Mouse (Mus musculus) gastrocnemius, adult 8-10 months (tissue): ENCODE results near the gene Prkar1b. TPM values are rescaled to one million over a fixed set of nuclear protein-coding genes. Genes with fewer than 3 reads are reported as not detected.

Experiments used
- DNase-seq, 2 experiments: peaks; one replicate each; pipeline ENCODE4 v3.0.0; 2022; ENCODE audit warnings: low spot score in 2 of 2
- total RNA-seq, 4 experiments: library from RNA; stranded (reverse); gene quantifications; 2 replicates each; pipeline ENCODE4 v1.2.4; 2022

Prkar1b gene
- total RNA-seq, 4 experiments from 2014 or later, result 0.70 to 1.5 (median 0.75) TPM

DNA sequence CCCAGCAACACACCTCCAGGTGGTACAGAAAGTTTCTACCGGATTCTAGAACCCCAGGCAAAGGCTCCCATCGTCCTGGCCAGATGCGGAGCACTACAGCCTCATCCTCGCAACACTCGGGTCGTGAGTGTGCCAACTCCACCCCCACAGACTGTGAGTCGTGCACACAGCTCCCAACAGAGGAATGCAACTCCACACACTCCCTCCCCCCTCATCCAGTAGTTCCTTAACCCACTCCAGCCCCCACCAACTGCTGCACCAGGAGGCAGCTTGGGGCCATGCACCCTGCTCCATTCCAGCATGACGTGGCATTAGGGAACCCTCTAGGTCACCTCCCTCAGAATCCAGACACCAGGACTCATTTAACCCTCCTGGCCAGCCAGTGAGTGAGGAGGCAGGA is 170.0 kb downstream of the Prkar1b start:
- DNase-seq, result no peak

DNA sequence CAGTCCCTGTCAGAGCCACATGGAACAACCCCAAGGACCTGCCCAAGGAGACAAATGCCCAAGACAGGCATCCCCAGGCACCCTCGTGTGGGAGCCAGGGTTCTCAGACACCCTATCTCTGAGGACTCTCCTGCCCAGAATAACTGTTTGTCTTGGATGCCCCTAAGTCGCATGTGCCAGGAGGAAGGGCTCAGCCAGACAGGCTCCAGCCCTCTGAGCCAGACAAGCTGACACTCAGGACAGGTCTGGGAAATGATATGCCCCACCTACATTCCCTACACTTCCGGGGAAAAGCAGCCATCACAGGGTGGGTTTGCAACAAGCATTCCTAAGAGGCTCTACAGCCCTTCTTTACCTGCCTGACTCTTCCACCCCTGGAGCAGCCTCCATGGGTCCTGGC is 172.0 kb downstream of the Prkar1b start:
- DNase-seq, result peak in 1 of 2 experiments; percentile 59

DNA sequence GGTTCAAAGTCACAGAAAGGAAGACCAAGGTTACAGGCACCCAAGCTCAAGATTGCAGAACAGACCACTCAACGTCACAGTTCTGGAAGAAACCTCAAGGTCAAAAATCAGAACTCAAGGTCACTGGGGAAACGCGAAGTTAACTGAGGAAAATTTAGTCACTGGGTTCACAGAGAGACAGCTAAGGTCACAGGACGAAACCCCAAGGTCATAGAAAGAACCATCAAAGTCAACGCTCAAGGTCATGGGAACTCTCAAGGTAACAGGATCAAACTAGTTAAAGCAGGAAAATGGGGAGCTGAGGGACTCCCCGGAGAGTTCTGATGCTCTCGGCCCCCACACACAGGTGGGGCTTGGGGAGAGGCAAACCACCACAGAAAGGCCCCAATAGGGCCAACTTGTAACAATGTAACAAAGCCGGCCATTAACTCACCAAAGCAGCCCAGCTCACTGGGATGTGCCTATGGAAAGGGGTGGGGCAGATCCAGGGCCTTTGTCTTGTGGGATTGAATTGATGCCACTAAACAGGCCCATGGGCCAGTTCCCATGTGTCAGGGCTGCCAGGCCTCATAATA is 174.8 kb downstream of the Prkar1b start:
- DNase-seq, result no peak

DNA sequence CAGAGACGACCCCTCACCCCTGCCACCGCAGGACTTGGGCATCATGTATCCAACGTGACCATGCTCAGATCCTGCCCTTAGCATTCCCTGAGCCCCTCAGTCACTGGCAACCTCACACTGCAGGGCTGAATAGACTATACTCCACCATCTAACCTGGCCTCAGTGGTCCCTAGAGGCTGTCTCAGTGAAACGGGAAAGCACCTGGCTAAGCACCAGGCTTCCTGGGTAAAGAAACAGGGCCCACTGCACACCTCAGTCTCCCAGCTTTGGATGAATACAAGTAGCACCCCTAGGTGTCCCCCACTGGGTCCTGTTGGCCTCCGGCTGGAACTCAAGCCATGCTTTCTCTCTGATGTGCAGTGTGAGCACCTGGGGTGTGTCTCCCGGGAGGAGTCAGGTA is 176.3 kb downstream of the Prkar1b start:
- no peak for DNase-seq

DNA sequence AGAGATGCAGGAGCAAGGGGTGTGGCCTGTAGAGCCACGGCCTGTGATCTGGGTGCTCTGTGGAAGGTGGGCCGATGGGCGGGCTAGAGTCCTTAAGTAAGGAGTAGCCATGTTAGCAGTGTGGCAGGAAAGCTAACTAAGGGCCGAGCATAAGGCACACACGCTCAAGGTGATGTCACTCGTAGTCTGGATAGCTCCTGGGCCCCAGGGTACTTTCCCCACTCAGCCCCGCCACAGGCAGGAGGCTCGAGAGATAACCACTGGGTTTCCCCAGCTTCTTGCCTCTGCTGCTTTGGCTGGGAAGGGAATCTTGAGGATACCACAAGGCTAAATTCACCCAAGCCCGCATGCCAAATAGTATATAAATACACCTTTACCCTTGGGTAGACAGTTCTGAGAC is 178.4 kb downstream of the Prkar1b start:
- DNase-seq, result no peak

DNA sequence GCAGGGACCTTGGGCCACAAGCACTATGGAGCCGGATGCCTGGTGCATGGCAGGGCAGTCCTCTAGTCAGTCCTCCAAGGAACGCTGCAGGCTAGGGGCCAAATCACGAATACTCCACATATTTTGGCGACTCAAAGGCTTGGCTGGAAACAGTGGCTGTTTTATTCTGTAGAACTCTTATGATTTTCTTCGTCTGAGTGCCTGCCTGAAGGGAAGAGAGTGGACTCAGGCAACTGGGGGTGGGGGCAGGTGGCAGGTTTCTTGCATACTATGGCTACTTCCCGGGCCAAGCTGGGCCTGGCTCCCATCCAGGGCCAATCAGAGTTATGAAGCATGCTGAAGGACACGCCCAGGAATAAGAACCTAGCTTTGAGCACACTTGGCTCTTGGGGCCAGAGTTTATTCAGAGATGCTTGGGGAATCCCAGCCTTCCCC is 179.7 kb downstream of the Prkar1b start:
- no peak for DNase-seq

Other genes with a start within 250 kb of the Prkar1b start
- gene Pdgfa, start 152.6 kb downstream of the Prkar1b start, total RNA-seq, result 10 to 100 TPM; 19.8 to 32.1 (median 25.2) TPM
- gene Dnaaf5, start 222 bp upstream of the Prkar1b start, total RNA-seq, result 10 to 100 TPM; 16.6 to 20.3 (median 17.4) TPM
- gene Sun1, start 50.6 kb upstream of the Prkar1b start, total RNA-seq, result 10 to 100 TPM; 33.7 to 44.4 (median 41.2) TPM
- gene Get4, start 102.3 kb upstream of the Prkar1b start, total RNA-seq, result 10 to 100 TPM; 32.8 to 36.4 (median 34.1) TPM
- 1 to 10 TPM in 1 of 4 experiments, under 1 TPM in 3; 0.44 to 2.0 (median 0.64) TPM for gene Adap1, start 175.6 kb upstream of the Prkar1b start, total RNA-seq
- 10 to 100 TPM; 46.5 to 60.3 (median 57.4) TPM for gene Cox19, start 201.4 kb upstream of the Prkar1b start, total RNA-seq
- gene Cyp2w1, start 202.6 kb upstream of the Prkar1b start, total RNA-seq, result not detected
- 10 to 100 TPM; 20.9 to 28.6 (median 25.4) TPM for gene Gpr146, start 227.7 kb upstream of the Prkar1b start, total RNA-seq